Mouse (Mus musculus) right cerebral cortex, adult 2 months (tissue): Measurements from ENCODE around the gene Vapb.
"Not testable (repeated sequence)": the region's sequence is repeated elsewhere in the genome, so short reads cannot be mapped to it uniquely, and the experiment has no call there.

ENCODE experiments used
- DNase-seq, 2 experiments: peaks; one replicate each; pipeline ENCODE4 v3.0.0; 2021 to 2022; ENCODE audit warnings: low spot score in 2 of 2

The Vapb gene

DNA sequence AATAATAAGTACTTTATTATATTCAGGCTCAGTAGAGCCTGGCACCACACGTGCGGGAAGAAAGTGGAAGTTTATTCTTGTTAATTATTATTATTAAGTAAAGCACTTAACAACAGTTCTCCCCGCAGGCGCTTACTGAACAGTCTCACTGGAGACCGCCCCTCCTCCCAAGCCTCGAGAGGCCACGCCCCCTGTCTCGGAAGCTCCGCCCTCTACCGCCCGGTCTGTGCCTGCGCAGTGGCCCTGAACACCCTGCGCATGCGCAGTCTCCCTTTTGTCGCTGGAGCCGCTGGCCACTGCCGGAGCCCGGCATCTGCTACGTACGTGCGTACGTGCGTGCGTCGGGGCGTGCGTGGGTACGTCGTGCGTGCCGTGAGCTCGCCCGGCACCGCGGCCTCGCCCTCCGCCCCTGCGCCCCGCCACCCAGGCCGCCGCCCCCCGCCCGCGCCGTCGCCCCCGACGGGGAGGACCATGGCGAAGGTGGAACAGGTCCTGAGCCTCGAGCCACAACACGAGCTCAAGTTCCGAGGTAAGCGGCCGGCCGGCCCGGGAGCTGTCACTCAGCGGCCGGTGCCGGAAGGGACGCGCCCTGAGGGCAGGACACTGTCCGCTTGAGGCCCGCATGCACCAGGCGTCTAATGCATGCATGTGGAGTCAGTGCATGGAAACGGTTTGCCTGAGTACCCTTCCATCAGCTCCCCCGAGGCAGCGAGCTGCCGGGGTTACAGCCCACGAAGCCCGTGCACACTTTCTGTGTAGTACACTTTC, at the start of gene Vapb:
Gene Vapb (plus strand): TSS at position 290 of the 768 bp plus-strand sequence.
- DNase-seq: peak; percentile 99

DNA sequence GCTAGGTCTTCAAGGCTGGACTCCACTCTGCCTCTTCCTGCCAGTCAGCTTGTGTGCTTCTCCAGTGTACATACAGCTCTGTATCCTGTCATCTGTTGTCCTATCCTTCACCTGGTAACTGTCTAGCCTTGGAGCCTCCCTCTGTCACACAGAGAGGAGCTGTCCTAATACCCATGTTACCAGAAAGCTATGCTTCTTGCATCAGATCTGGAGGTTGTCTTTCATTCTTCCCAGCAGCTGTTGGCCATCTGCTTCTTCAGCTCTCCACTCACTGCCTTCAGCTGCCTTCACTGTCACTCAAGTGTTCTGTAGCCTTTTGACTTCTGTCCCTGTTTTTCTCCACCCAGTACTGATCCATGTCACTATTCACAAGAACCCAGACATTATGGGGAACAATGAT, 47.5 kb upstream of the Vapb start:
- DNase-seq: no peak

DNA sequence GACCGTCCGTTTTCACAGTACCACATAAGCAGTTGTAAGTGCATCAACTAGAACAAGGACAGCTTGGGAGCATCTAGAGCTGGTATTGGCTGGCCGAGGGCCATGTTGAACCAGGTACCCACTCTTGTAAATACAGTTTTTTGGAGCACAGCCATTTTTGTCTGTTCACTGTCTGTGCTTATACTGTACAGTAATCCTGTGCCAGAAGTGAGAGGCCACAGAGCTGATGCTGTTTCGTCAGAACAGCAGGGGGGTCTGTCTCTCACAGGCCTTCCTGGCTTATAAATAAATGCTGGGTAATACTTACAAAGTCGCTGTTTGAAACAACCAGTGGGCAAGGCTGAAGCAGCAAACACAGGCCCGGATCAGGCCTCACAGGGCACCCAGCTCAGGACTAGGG, 45.6 kb upstream of the Vapb start:
- no peak for DNase-seq

DNA sequence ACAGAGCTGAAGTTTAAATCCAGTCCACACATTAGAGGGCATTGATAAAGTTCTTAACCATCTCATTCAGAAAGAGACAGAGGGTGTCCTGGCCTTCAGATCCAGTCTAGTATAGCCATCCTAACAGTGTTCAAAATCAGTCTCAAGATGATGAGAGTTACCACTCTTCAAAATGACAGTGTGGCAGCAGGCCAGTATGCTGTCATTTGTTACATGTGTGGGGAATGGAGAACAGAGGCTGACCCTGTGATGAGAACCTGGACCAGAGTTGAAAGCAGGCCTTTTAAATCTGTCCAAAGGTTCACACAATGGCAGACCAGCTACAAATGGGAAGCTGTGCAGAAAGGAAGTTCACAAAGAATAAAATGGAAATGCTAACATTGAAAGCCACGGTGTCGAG, 44.6 kb upstream of the Vapb start:
- no peak for DNase-seq

DNA sequence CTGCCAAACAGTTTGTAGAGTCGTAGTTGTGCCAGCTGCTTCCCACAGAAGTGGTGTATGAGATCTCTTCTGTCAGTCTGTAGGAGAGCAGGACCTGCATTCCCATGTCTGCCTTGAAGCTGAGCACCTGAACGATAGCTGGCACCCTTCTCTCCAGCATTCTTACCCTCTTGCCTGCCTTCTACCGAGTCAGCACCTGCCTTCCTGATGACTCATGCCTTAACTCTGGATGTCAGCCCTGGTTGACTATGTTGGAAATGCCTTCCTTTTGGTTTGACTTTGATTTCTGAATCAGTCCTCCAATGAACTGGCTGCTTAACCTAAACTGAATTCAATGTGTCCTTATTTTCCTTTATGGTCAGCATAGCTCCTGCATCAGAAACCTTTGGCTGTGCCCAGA, 38.5 kb upstream of the Vapb start:
- no peak for DNase-seq

DNA sequence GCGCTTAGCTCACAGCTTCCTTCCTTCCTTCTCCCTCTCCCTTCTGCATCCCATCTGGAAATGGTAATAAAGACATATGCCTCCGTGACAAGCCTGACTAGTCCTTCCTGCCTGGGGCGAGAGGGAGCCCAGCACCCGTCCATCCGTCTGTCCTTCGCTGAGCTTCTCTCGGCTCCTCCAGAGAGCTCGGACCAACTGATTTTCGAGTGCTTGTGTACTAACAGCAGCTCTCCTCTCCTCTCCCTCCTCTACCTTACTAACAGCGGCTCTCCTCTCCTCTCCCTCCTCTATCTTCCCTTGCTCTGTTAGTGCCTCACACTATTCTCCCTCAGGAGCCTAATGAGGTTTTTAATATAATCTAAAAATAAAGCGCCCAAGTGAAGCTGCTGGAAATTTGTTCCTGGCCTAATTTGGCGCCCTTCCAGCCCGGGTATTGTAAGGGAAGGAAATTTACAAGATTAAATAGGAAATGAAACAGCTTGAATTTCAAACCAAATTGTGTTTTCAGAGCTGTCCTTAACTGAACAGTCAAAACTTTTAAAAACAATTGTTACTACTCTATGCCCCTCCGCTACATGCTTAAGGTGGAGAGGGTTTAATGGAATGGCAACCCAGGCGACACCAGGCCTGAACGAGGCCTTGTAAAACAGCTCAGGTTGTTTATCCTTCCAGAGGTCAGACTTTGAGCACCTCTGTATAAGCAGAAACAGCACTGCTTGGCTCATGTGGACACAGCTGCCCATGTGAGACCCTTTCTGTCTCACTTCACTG, 35.0 kb upstream of the Vapb start:
- peak; percentile 6 to 34 for DNase-seq

DNA sequence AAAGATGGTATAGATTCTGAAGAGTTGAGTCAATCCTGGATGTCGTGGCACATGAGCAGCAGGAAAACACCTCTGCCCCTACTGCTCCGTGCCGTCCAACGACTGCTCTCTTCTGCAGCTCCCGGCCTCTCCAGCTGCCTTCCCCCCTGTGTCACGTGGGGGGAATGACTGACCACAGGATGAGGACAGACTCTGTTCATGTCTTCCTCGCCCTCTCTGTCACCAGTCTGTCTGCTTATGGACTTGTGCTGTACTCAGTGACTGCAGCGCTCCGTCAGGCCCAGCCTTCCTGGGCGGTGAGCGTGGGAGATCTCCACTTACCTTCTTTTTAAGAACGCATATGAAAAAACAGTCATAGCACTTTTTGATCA, 34.5 kb upstream of the Vapb start:
- no peak for DNase-seq

GRCm38 (mm10) chr2:173705827-173706551, 31.3 kb upstream of the Vapb start:
- no peak for DNase-seq

GRCm38 (mm10) chr2:173707626-173708025, 29.7 kb upstream of the Vapb start:
- not testable (repeated sequence) for DNase-seq

- no peak for DNase-seq
Observed at GRCm38 (mm10) chr2:173710193-173710592, 27.1 kb upstream of the Vapb start.

DNA sequence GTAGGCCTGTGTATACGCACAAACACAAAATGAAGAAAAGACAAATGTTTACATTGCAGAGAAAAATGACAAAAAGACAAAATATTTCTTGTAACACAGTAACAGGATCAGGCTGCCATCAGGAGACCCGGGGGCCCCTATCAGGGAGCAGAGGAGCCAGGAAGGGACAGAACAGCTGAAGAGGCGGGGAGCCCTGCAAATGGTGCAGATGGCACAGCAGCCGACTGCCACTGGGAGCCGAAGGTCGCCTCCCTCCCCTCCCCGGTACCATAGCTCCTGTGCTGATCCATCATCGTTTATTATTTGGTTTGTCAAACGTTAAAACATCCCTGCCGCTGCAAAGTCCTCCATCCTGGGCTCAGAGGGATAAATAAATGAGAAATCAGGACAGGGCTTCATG, 24.7 kb upstream of the Vapb start:
- DNase-seq: no peak

GRCm38 (mm10) chr2:173713241-173713640, 24.1 kb upstream of the Vapb start:
- no peak for DNase-seq

GRCm38 (mm10) chr2:173714620-173715218, 22.6 kb upstream of the Vapb start:
- no peak for DNase-seq

- DNase-seq: no peak
Observed at GRCm38 (mm10) chr2:173716966-173717365, 20.3 kb upstream of the Vapb start.

DNA sequence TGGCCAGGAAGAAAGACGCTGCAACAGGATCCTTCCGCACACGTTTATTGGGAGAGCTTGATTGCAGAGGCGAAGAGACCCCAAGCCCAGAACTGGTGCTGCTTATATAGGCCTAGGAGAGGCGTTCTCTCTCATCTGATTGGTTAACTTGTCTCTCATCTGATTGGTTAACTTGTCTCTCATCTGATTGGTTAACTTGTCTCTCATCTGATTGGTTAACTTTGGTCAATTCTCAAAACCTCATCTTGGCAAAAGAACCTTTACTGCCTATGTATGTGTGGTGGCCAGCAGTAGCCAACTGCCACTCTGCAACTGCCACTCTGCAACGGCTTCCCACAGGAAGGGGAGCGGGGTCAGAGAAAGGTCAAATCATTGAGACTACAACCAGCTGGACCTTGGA, 18.2 kb upstream of the Vapb start, which contains the start of gene 1700010B08Rik:
Gene 1700010B08Rik (plus strand): TSS at position 301 of the 400 bp plus-strand sequence.
- DNase-seq: not testable (repeated sequence)

GRCm38 (mm10) chr2:173722251-173722857, 15.0 kb upstream of the Vapb start:
- no peak for DNase-seq

- DNase-seq: no peak
Observed at GRCm38 (mm10) chr2:173724382-173724781, 12.9 kb upstream of the Vapb start.

DNA sequence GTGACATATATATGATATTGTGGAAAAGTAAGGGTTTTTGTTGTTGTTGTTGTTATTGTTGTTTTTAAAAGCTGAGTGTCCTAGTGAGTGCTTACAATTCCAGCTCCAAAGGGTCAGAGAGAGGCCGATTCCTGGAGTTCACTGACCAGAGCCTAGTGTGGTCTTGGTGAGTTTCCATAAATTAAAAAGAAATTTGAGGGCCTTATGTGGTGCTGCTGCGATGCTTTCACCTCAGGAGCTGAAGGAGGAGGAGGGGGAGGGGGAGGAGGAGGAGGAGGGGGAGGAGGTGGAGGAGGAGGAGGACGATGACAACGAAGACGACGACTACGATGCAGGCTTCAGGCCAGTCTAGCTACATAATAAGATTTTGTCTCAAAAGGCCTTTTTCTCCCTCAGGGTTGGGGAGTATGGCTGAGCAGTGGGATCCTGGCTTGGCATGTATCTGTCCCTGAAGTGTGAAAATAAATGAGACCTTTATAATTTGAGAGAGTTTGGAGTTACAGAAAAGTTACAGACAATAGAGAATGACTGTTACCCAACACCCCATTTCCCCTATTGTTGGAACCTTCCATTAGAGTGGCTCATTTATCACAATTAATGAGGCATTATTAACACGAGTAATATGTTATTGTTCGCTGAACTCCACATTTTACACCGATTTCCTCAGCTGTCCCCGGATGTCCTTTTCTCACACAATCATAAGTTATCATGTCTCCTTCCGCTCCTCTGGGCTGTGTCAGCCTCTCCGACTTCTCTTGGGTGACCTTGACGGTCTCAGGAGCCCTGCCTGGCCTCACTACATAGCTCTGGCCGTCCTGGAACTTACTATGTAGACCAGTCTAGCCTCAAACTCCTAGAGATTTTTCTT, 12.1 kb upstream of the Vapb start:
- no peak for DNase-seq

DNA sequence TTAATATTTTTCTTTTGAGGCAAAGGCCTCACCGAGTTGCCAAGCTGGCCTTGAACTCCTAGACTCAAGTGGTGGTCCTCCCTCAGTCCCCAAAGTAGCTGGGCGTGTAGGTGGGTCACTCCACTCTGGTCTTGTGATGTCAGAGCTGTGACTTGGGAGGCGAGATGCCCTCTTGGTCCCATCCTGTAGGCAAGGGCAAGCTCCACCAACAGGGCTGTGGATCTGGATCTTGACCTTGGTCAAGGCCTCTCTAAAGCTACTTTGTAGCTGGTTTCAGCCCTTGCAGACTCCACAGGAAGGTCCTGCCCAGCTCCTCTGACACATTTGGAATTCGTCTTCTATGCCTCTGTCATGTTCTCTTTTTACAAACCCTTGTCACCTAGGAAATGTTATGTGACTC, 11.5 kb upstream of the Vapb start:
- no peak for DNase-seq

GRCm38 (mm10) chr2:173730444-173730966, 6.8 kb upstream of the Vapb start:
- DNase-seq: peak; percentile 24 to 25
